Mouse (Mus musculus) megakaryocyte-erythroid progenitor cell, adult 5 weeks (primary cell): ENCODE data around the gene Mmp21. TPM values are rescaled to one million over a fixed set of nuclear protein-coding genes. Genes with fewer than 3 reads are reported as not detected.

Experiments
- polyA plus RNA-seq: library from polyadenylated mRNA; stranded (reverse); fragments of >175 nt; gene quantifications from 2 replicates; pipeline ENCODE4 v1.2.3, GENCODE M21; 2012

Mmp21 gene
- not detected in 2 replicates for polyA plus RNA-seq

DNA sequence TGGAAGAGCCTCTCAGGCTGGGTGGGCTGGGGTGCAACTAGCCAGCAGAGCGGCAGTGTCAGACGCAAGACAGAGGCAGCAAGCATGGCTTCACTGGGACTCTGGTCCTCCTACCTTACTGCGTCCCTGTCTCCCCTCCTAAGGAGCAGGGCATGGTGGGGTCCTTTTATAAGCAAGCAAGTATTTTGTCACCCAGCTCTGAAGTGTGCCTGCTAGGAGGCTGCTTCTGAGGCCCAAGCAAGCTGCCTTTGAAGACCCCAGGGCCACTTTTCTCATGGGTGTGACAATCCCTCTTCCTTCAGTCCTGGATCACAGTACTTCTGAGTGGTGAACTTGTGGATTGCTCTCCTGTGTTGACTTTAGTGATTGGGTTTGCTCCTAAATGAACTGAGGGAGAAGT is at the start of gene Mmp21:
TSS of gene Mmp21 (minus strand) at position 101 of the 400 bp plus-strand sequence.

DNA sequence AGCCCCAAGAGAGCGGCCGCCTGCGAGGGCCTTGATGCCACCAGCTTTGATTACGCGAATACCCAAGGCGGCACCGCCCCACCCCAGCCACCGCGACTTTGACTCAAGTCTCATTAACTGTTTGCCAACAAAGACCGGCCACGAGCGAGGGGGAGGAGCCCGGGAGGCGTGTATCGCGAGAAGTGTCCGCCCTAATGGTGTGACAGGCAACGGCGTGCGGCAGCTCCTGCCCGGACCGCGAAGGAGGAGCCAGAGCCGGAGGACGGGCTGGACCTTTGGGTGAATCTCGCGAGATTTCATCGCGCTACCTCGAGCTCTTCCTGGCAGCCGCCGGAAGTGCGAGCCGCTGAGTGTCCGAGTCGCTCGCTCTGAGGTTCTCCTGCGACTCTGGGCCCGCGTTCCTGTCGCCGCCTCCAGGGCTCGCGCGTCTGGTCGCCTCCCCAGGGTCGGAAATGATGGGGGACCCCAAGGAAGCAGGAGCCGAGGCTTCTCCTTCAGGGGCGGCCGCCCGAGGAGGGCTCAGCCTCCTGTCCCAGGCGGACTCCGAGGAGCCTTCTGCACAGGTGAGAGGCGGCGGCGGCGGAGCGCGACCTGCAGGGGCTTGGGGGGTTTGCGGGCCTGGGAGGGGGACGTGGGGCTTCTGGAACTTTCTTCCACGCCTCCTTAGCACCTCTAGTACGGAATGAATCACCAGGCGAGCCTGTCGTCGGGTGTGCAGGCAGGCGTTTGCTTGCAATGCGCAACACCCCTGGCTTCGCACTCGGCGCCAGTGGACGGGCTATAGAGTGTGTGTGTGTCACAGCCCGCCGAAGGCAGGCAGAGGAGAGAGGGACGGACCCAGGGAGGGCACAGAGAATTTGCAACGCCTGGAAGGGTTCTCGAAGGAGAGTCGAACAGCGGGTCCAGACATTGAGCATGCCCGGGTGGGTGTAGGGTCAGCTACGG is 42.2 kb downstream of the Mmp21 start, which contains the start of gene Edrf1:
TSS of gene Edrf1 (plus strand) at position 183 of the 945 bp plus-strand sequence.

Other genes with a start within 250 kb of the Mmp21 start
- not detected in 2 replicates for gene Tex36, start 77.9 kb downstream of the Mmp21 start, polyA plus RNA-seq
- gene Edrf1, start 42.5 kb downstream of the Mmp21 start, polyA plus RNA-seq: 2.9 and 3.2 TPM in 2 replicates
- 93.9 and 145 TPM in 2 replicates for gene Bccip, start 29.3 kb upstream of the Mmp21 start, polyA plus RNA-seq
- gene Uros, start 30.0 kb upstream of the Mmp21 start, polyA plus RNA-seq: 2.2 and 3.4 TPM in 2 replicates
- not detected in 2 replicates for gene Fank1, start 96.8 kb upstream of the Mmp21 start, polyA plus RNA-seq
- 6.1 and 6.8 TPM in 2 replicates for gene Dhx32, start 102.7 kb upstream of the Mmp21 start, polyA plus RNA-seq